Mouse (Mus musculus) thymus, adult 2 months (tissue): ENCODE measurements around the gene Padi6. TPM values are rescaled to one million over a fixed set of nuclear protein-coding genes. Genes with fewer than 3 reads are reported as not detected.

Source experiments
- DNase-seq: peaks from one replicate; pipeline ENCODE4 v3.0.0; 2021
- H3K27ac ChIP-seq: fragments of 200-500 bp; 2 replicates; pipeline ENCODE4 v1.5.1; 2012; ENCODE audit warnings: low read length, control low read depth; ENCODE audit not compliant: control insufficient read depth, insufficient read depth
- H3K27me3 ChIP-seq: fragments of 200-500 bp; 2 replicates; pipeline ENCODE4 v1.6.1; 2012; ENCODE audit warnings: mild to moderate bottlenecking, low read length, moderate library complexity, mixed read lengths; ENCODE audit not compliant: control insufficient read depth, insufficient read depth
- H3K36me3 ChIP-seq: fragments of 200-500 bp; 2 replicates; pipeline ENCODE4 v1.6.1; 2012; ENCODE audit warnings: mild to moderate bottlenecking, low read length, moderate library complexity; ENCODE audit not compliant: control insufficient read depth, insufficient read depth
- H3K4me1 ChIP-seq: fragments of 200-500 bp; replicated peaks from 2 replicates; pipeline ENCODE4 v1.6.1; 2012; ENCODE audit warnings: low read length; ENCODE audit not compliant: control insufficient read depth, insufficient read depth
- H3K4me3 ChIP-seq: fragments of 200-500 bp; 2 replicates; pipeline ENCODE4 v1.5.1; 2012; ENCODE audit warnings: mild to moderate bottlenecking, low read length, control low read depth, moderate library complexity; ENCODE audit not compliant: control insufficient read depth, insufficient read depth
- CTCF ChIP-seq: fragments of 200-500 bp; IDR thresholded peaks from 2 replicates; pipeline ENCODE4 v1.5.1; 2012; ENCODE audit warnings: mild to moderate bottlenecking, control low read depth, low read length, moderate library complexity, borderline replicate concordance; ENCODE audit not compliant: control insufficient read depth, poor library complexity, insufficient read depth; ENCODE audit errors: extremely low read depth
- POLR2A ChIP-seq: fragments of 200-500 bp; IDR thresholded peaks from 2 replicates; pipeline ENCODE4 v1.6.1; 2012; ENCODE audit warnings: mild to moderate bottlenecking, low read length, control low read depth, moderate library complexity; ENCODE audit not compliant: control insufficient read depth, poor library complexity, insufficient read depth; ENCODE audit errors: extremely low read depth
- WGBS: fragments of 180-500 bp; shearing (Covaris S2); methylation state at CpG from one replicate; pipeline ENCODE4 v1.1.7; 2018; 5-methylcytosine and 5-hydroxymethylcytosine counted together
- polyA plus RNA-seq: library from polyadenylated mRNA; depleted of rRNA; stranded (reverse); fragments of >200 nt; gene quantifications from 2 replicates; pipeline ENCODE4 v1.2.3, GENCODE M21; 2012

Padi6 gene
- polyA plus RNA-seq, 1 experiment = 0.90 TPM

DNA sequence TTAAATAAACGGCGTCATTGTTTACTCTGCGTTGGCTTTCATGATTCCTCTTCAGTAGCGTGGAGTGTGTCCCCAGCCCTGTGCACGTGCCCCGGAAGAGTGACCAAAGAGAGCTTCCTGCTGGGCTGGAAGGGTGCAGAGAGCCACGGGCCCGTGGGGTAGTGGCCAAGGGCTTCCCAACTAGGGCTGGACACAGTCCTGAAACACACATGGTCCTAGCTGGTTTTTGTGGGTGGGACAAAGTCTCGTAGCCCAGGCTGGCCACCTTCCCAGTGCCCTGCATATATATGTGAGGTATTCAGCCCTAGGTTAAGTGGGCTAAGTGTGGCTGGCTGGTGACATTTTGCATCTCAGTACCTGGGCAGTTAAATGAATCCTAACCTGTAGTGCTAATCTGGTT is 19.3 kb downstream of the Padi6 start:
- Histone ChIP-seq H3K36me3 (peaks cover 51% of the 10 kb centered on the region), H3K27ac (no peak overlapping the region), H3K4me3 (no peak overlapping the region), H3K27me3 (no peaks in the 10 kb centered on the region), H3K4me1 (no peaks in the 10 kb centered on the region)
- TF ChIP-seq CTCF (no peak), POLR2A (no peak)
- no peak for DNase-seq
- 95% methylated on average over 9 of the region's 9 CpGs for WGBS

DNA sequence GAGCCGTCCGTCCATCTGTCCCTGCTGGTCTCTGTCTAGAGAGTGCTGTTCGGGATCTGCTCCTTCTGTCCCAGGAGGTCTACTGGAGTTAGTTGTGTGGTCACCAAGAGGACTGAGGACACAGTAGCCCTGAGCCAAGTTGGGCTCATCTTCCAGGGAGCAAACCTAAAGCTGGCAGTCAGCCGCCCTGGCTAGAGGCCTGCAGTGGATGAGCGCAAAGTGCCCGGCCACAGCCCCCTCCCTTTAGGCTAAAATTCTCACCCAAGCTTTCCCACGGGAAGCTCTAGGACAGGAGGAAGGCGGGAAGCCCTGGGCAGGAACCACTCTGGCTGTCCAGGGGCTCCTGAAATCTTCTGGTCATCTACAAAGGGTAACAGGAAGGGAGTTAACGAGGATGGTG is 19.7 kb downstream of the Padi6 start:
- Histone ChIP-seq H3K4me3 (no peak overlapping the region), H3K27me3 (no peaks in the 10 kb centered on the region), H3K4me1 (no peaks in the 10 kb centered on the region), H3K27ac (no peak overlapping the region), H3K36me3 (peaks cover 56% of the 10 kb centered on the region)
- WGBS = 95% methylated on average over 9 of the region's 9 CpGs
- TF ChIP-seq POLR2A (no peak), CTCF (no peak)
- no peak for DNase-seq

DNA sequence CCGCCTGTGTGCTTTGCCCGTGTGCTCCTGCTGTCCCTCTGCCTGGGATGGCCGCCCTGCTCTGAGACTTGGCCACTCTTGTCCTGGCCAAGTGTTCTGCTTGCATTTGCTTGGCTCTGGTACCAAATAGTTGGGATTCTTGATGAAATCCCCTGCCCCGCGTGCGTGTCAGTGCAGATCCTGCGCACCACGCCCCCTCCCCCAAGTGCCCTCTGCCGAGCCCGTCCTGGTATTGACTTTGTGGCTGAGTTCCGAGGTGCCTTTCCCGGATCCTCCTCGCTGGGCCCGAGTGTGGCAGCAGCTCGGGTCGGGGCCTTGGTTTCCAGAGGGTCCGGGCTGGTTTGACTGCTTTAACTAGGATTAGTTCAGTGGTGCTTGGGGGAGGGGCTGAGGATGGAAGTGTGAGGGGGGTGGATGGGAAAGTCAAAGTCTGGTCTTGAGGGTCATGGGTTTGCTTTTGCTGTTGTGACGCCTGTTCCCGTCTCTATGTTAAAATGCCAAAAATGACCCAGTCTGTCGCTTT is 20.4 kb downstream of the Padi6 start:
- 96% methylated on average over 20 of the region's 20 CpGs for WGBS
- Histone ChIP-seq H3K27me3 (no peaks in the 10 kb centered on the region), H3K4me1 (no peaks in the 10 kb centered on the region), H3K36me3 (peaks cover 63% of the 10 kb centered on the region), H3K4me3 (no peak overlapping the region), H3K27ac (no peak overlapping the region)
- no peak for DNase-seq
- TF ChIP-seq CTCF (no peak), POLR2A (no peak)

DNA sequence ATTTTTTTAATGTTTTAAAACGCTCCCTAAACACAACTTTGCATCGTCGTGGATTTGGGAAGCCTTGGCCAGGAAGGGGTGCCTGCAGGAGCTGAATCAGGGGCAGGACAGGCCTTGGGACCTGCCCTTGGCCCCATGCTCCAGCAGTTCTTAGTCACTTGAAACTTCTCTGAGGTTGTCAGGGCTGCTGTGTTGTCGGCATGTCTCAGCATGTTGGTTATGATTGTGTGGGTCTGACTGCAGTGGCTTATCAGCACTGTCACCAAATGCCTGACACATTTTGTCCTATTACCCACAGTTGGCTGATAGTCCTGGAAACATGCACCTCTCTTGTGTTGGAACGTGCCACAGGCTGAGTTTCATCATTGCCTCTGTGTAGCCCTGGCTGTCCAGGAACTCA is 22.4 kb downstream of the Padi6 start:
- Histone ChIP-seq H3K4me1 (no peaks in the 10 kb centered on the region), H3K36me3 (peaks cover 82% of the 10 kb centered on the region), H3K4me3 (no peak overlapping the region), H3K27ac (no peak overlapping the region), H3K27me3 (no peaks in the 10 kb centered on the region)
- DNase-seq = no peak
- 96% methylated on average over 5 of the region's 5 CpGs for WGBS
- TF ChIP-seq POLR2A = no peak
- no peak for TF ChIP-seq CTCF

DNA sequence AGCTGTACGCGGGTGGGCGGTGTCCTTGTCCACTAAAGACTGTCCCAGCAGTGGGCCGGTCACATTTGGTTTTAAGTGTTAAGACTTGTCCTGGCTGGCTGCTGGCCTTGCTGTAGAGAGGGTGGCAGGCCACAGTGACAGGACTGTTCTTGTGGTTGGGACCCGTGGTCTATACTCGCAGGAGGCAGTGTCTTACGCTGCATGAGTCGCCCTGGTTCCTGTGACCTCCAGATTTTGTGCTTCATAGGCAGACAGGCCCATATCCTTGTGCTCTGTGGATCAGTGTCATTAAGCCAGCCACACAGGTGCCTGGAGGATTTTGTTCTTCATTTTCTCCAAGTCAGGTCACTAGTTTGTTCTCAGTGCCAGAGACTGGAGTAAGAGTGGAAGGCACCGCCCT is 24.0 kb downstream of the Padi6 start:
- Histone ChIP-seq H3K4me1 (no peaks in the 10 kb centered on the region), H3K4me3 (no peak overlapping the region), H3K27ac (no peak overlapping the region), H3K36me3 (peaks cover 94% of the 10 kb centered on the region), H3K27me3 (no peaks in the 10 kb centered on the region)
- TF ChIP-seq CTCF = no peak
- WGBS = 86% methylated on average over 9 of the region's 9 CpGs
- DNase-seq = no peak

DNA sequence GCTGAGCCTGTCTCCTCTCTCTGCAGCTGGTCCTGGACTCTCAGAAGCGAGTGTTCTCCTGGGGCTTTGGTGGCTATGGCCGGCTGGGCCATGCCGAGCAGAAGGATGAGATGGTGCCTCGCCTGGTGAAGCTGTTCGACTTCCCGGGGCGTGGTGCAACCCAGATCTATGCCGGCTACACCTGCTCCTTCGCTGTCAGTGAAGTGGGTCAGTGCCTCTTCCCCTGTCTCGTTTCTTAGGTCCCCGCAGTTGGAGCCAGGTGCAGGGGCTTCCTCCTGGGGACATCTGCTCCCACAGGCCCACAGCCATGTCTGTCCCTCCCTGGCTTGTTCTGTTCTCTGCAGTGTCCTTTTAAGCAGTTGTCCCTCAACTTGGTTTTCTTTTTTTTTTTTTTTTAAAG is 25.4 kb downstream of the Padi6 start:
- TF ChIP-seq CTCF = no peak
- no peak for TF ChIP-seq POLR2A
- peaks cover 95% of the 10 kb centered on the region for H3K36me3 ChIP-seq
- H3K4me3 ChIP-seq = no peak overlapping the region
- 83% methylated on average over 11 of the region's 11 CpGs for WGBS
- no peak for DNase-seq
- H3K27ac ChIP-seq = no peak overlapping the region
- H3K4me1 ChIP-seq = no peaks in the 10 kb centered on the region
- no peaks in the 10 kb centered on the region for H3K27me3 ChIP-seq

DNA sequence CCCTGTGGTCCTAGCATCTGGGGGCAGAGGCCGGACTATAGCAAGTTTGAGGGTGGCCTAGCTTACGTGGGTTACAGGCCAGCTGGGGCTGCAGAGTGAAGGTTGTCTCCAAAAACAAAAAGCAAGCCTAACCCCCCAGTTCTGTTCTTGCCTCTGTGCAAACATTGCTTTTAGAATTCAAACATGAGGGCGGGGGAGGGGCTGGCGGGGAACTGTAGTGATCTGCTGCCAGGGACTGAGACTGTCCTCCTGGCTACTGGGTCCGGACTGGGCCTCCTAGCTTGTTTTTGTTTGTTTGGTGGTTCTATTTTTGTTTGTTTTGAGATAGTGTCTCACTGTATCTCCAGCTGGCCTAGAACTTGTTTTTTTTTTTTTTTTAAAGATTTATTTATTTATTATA is 27.9 kb downstream of the Padi6 start:
- DNase-seq = no peak
- Histone ChIP-seq H3K4me3 (no peak overlapping the region), H3K36me3 (peaks cover 88% of the 10 kb centered on the region), H3K27me3 (no peaks in the 10 kb centered on the region), H3K4me1 (no peaks in the 10 kb centered on the region), H3K27ac (no peak overlapping the region)
- WGBS = 97% methylated on average over 5 of the region's 5 CpGs
- TF ChIP-seq CTCF (no peak), POLR2A (no peak)
